Mouse (Mus musculus) neutrophil, adult 59 days (primary cell): ENCODE results near the gene Krt2. TPM values are rescaled to one million over a fixed set of nuclear protein-coding genes. Genes with fewer than 3 reads are reported as not detected.

Experiments used
- total RNA-seq, 2 experiments: library from RNA; stranded (reverse); gene quantifications; 1 replicate in 1 of 2; 2 replicates in 1 of 2; pipeline ENCODE4 v1.2.4; 2023

The Krt2 gene
- not detected for total RNA-seq

DNA sequence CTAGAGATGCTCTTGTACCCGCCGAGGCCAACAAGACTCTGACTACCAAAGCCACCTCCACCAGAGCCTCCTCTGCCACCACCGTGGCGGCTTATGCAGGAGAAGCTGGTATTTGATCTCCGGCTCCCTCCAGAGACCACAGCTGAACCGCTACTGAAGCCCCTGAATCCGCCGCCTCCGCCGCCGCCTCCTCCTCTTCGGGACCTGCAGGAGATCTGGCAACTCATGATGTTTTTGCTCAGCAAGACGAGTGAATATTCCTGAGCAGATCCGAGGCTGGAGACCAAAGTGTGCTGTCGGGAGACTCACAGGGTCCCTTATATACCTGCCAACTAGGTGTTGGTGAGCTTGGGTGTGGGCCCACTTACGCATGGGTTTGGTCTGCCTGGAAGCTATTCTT, at the start of gene Krt2:
TSS of gene Krt2 (minus strand) at position 295 of the 400 bp plus-strand sequence.

DNA sequence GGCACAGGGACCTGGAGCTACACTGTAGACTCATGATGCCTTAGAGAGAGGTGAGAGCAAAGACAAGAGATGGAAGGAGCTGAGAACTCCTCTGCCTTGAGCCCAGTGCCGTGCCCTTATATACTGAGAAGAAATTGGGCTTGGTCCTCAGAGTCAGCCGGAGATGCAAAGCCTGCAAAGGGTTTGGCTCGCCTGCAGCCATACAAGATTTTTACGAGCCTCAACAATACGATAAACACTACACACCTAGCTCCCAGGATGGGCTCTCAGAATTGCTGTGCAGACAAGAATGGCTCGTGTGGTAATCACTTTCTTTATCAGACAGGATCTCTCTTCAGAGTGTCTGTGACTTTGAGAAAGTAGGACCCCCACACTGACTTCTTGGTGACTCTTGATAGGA, 32.7 kb upstream of the Krt2 start, which contains the start of gene Krt1:
TSS of gene Krt1 (minus strand) at position 101 of the 400 bp plus-strand sequence.

DNA sequence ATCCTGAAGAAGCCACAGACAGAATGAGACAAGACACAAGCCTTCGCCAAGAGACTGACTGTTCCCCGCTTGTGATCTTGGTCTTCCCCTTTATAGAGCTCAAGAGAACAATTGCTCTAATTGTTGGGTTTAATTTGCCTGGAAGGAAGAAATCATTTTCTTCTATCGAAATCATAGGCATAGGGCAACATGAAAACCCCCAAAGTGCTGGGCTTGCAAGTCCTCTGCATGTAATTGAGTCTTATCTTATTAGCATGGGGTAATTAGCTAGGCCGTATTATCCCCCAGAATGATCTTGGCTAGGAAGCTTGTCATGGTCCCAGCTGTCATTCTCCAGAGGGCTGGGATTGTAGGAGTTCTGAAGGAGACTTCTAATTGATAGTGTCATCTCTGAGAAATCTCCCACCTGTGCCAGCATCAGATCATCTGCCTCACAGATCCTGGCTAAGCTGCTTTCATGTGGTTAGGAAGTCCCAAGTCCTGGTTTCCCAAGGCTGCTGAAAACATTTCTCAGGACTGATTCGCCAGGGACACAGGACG, 15.6 kb downstream of the Krt2 start, which contains the start of gene Krt73:
TSS of gene Krt73 (minus strand) at position 51 of the 540 bp plus-strand sequence.

DNA sequence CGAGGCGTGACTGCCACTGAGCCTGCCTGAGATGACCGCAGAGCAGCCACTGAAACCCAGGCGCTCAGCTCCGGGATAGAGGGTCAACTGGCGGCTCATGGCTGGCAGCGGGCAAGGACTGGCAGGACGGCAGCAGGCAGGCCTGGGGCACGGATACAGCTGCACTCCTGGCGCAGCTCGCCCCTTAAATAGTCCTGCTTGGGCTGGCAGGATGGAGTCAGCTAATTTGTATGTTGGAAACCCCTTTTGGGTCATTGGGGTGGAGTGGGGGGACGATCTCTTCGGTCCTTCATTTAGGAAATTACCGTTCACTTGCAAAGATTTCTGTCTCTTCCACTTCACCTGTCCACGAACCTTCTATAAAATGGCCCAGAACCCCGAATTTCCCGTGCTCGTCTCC, 31.6 kb downstream of the Krt2 start, which contains the start of gene Krt72:
TSS of gene Krt72 (minus strand) at position 101 of the 400 bp plus-strand sequence.

Other genes with a start within 250 kb of the Krt2 start
- gene Krt75, start 244.3 kb downstream of the Krt2 start, total RNA-seq: under 1 TPM; 0.73 to 0.76 TPM
- gene Gm5414, start 190.0 kb downstream of the Krt2 start, total RNA-seq: not detected
- not detected for gene Gm5478, start 170.8 kb downstream of the Krt2 start, total RNA-seq
- gene Krt6b, start 137.9 kb downstream of the Krt2 start, total RNA-seq: not detected
- gene Krt6a, start 123.9 kb downstream of the Krt2 start, total RNA-seq: not detected
- gene Krt5, start 105.3 kb downstream of the Krt2 start, total RNA-seq: not detected
- gene Krt71, start 75.1 kb downstream of the Krt2 start, total RNA-seq: not detected
- gene Krt72, start 31.7 kb downstream of the Krt2 start, total RNA-seq: not detected
- gene Krt73, start 15.8 kb downstream of the Krt2 start, total RNA-seq: not detected
- not detected for gene Krt1, start 32.6 kb upstream of the Krt2 start, total RNA-seq
- not detected for gene Krt77, start 51.5 kb upstream of the Krt2 start, total RNA-seq
- gene Krt76, start 74.8 kb upstream of the Krt2 start, total RNA-seq: not detected
- gene Krt4, start 106.6 kb upstream of the Krt2 start, total RNA-seq: not detected
- gene Krt79, start 122.2 kb upstream of the Krt2 start, total RNA-seq: not detected
- not detected for gene Krt78, start 136.1 kb upstream of the Krt2 start, total RNA-seq
- gene Krt8, start 186.3 kb upstream of the Krt2 start, total RNA-seq: not detected
- under 1 TPM; 0.26 to 0.73 TPM for gene Krt18, start 210.0 kb upstream of the Krt2 start, total RNA-seq